Mouse (Mus musculus) lung, postnatal 36 days (tissue): ENCODE results near the gene Gsg1l2.

Experiments
- DNase-seq: peaks from one replicate; pipeline ENCODE4 v3.0.0; 2022; ENCODE audit warnings: mixed read lengths

Gene Gsg1l2

GRCm38 (mm10) chr11:67820221-67820620, 45.8 kb downstream of the Gsg1l2 start:
- DNase-seq: peak; percentile 61

DNA sequence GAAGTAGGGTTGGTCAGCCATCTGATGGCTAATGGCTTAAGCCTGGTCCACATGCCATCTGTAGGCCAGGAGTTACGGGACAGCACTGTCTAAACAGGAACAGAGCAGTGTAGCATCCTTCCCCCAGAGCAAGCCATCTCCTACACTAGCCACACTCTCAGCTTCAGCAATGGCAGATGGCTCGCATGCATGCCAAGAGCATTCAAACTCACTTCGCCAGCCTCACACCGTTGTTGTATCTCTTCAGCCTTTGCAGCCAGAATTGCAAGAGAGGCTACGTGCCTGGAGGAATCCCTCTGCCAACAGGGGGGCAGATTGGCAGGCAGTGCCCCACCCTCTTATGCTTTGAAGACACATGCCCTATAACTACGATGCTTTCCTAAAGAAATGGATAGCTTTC, 47.2 kb downstream of the Gsg1l2 start:
- DNase-seq: no peak

DNA sequence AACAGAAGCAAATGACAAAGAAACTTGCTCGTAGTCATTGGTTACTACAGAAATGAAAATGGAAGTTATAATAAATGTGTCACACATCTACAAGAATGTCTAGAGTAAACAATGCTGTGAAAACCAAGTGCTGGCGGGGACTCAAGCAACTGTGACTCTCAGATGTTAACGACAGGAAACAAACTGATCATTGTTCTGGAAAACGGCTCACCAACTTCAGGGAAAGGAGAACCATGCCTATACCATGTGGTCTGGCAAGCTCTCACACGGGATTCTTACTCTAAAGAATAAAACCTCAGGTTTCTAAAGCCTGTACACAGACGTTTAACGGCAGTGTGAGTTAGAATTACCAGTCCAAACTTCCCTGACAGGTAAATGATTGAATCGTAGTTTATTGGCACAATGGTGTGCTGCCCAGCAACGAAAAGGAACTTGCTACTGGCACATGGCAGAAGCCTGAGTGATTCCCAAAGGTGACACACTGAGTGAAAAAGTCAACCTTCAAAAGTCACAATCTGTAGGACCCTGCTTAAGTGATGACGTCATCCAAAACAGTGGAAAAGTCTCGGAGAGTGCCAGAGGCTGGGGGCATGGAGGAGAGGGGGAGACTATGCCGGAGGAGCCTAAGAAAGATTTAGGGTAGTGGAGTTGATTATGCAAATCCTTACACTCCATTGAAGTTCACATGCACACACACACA, 54.1 kb downstream of the Gsg1l2 start:
- DNase-seq: peak; percentile 76

DNA sequence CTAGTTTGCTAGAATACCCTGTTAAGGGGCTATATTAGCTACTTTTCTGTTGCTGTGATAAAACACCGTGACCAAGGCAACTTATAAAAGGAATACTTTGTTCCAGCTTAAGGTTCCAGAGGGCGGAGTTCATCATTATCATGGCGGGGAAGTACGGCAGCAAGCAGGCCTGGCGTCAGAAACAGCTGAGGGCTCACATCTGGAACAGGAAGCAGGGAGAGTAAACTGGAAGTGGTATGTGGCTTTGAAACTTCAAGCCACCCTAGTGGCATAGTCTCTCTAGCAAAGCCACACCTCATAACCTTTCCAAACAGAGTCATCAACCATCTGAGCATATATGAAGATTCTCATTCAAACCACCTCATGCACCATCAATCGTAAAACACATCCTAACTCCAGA, 55.1 kb downstream of the Gsg1l2 start:
- DNase-seq: no peak

DNA sequence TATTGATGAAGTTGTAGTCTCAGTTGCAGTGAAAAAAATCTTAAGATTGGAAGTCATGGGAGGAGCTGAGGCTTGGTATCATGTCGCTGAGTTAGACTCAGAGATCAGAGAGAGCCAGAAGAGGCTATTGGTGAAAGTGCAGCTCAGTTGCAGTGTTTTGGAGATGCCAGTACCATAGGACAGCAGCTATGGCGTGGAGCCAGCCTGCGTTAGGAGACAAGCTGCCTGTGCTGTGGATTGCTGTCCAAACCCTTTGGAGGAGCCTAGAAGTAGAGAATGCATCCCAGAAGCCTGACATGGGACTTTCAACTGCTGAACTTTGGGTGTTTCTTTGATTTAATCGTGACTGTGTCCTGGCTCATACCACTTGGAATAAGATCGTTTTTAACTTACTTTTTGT, 57.4 kb downstream of the Gsg1l2 start:
- DNase-seq: no peak

DNA sequence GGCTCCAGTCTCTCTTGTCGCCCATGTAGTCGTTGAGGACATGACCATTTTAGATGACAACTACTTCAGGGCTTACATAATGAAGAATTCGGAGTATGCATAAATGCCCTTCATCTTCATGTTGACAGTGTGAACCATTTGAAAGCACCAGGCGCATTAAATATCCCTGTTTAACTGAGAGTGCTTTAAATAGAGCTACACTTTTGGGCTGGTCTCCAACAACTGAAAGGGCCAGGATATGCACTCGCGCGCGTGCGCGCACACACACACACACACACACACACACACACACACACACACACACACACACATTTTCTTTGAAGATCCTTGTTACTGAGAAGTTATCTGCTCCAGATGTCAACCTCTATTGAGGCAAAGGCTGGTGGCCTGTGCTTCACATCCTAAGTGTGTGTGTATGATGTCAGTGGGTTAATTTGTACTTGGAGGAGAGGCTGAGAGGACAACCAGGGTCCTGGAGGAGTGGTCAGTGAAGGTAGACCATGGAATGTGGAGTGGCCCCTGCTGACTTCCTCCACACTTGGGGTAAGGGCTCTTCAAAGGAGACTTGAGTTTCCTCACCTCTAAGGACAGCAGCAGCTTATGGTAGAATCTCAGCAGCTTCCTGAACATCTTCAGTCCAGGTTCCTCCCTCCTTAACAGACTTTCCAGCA, 61.1 kb downstream of the Gsg1l2 start:
- peak; percentile 61 for DNase-seq
